Mouse (Mus musculus) heart, postnatal 0 days (tissue): ENCODE results near the gene Gm12800.

Source experiments
- CTCF ChIP-seq: IDR thresholded peaks from 2 replicates; pipeline ENCODE4 v1.5.1; 2016; ENCODE audit warnings: antibody characterized with exemption, control low read depth, low read depth
- EP300 ChIP-seq: IDR thresholded peaks from 2 replicates; pipeline ENCODE4 v1.6.1; 2016; ENCODE audit warnings: antibody characterized with exemption, low read depth

- TF ChIP-seq CTCF (peak; percentile 47), EP300 (no peak)
Measured at GRCm38 (mm10) chr4:101860873-101861272, 48.0 kb upstream of the Gm12800 start.
